Mouse (Mus musculus): ENCODE measurements at regions not wholly inside any gene's neighbourhood (a gene's known extent, or its start where the extent isn't known, plus 50 kb on each side); places are given as distances from the start of the nearest gene placed in this dataset.

DNA sequence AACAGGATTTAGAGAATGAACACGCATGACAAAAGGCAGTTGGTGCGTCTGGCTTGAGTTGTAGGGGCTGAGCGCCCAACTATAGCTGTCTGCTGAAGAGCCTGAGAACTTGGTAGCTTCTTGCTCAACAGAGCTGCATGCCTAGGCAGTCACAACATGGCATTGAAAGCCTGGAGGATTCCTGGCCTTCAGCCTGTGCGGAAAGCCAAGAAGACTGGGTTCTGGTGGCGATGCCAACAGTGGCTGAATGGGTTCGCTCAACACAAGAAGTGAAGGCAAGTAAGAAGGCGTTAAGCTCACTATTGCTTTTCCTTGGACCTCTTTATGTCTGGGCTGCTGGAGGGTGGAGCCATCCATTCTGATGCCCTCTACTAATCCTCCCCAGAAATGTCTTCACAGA is 318.6 kb upstream of the Hs6st1 start:
- WGBS = 93% methylated on average over 7 of the region's 7 CpGs
- no peak overlapping the region for H3K4me3 ChIP-seq (ENCODE audit: low read depth, low read length)
- H3K9ac ChIP-seq (replicated peaks; ENCODE audit: low read depth) = no peak overlapping the region
- TF ChIP-seq EP300 (IDR thresholded peaks at IDR 0.05) = no peak
- TF ChIP-seq CTCF (IDR thresholded peaks at IDR 0.05) = no peak
- no peak overlapping the region for H3K4me2 ChIP-seq (replicated peaks; ENCODE audit: low read depth, low read length)
- H3K36me3 ChIP-seq (ENCODE audit: insufficient read depth, low read length) = no peaks in the 10 kb centered on the region
- H3K9me3 ChIP-seq (ENCODE audit: low read length) = no peaks in the 10 kb centered on the region
- DNase-seq (ENCODE audit: low spot score) (no peak), ATAC-seq (no peak)
- no peaks in the 10 kb centered on the region for H3K4me1 ChIP-seq (ENCODE audit: insufficient read depth, low read depth, low read length)
- no peaks in the 10 kb centered on the region for H3K27me3 ChIP-seq (replicated peaks; ENCODE audit: insufficient read depth, low read length)
- H3K27ac ChIP-seq (ENCODE audit: low read length) = no peak overlapping the region

DNA sequence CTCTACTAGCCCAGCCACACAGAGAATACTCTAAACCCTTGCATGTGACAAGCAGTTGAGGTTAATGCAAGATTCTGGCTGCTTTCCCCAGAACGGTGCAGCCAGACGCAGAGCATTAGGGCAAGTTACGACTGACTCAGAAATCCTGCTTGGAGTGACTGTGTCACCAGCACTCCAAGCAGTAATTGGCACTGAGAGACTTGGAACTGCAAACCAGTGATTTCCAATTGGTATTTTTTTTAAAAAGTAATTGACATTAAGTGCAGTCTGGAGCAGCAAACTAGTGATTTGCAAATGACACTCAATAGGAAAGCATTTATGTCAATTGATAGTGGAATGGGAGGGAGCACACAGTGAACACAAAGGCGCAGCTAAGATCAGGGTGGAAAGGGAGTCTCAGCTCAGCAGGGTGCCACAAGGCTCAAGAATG is 318.1 kb upstream of the Hs6st1 start:
- H3K4me2 ChIP-seq (replicated peaks; ENCODE audit: low read depth, low read length) = no peak overlapping the region
- H3K27me3 ChIP-seq (replicated peaks; ENCODE audit: insufficient read depth, low read length) = no peaks in the 10 kb centered on the region
- no peak overlapping the region for H3K9ac ChIP-seq (replicated peaks; ENCODE audit: low read depth)
- H3K27ac ChIP-seq (ENCODE audit: low read length) = no peak overlapping the region
- no peak for ATAC-seq
- WGBS = 66% methylated on average over 4 of the region's 4 CpGs
- H3K4me1 ChIP-seq (ENCODE audit: insufficient read depth, low read depth, low read length) = no peaks in the 10 kb centered on the region
- no peak for DNase-seq (ENCODE audit: low spot score)
- no peaks in the 10 kb centered on the region for H3K36me3 ChIP-seq (ENCODE audit: insufficient read depth, low read length)
- no peak overlapping the region for H3K4me3 ChIP-seq (ENCODE audit: low read depth, low read length)
- TF ChIP-seq EP300 (IDR thresholded peaks at IDR 0.05) = no peak
- TF ChIP-seq CTCF (IDR thresholded peaks at IDR 0.05) = no peak
- no peaks in the 10 kb centered on the region for H3K9me3 ChIP-seq (ENCODE audit: low read length)

DNA sequence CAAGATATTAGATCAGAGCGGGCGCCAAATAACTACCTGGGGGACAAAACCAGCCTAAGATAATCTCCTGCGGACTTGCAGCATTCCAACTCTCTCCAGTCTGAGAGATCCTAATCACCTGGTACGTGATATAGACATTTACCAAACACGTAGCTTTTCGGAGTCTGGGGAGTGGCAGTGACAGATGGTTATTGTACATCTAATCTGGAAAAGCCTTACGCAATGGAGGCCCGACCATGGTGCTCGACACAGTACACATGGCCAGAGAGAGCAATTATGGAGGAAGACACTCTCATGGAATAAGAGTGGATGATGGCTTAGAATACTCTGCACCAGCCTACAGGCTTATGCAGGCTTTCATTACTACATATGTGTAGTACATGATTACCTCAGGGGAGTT is 315.6 kb upstream of the Hs6st1 start:
- Histone ChIP-seq H3K9ac (replicated peaks; ENCODE audit: low read depth) (no peak overlapping the region), H3K4me1 (ENCODE audit: insufficient read depth, low read depth, low read length) (no peaks in the 10 kb centered on the region), H3K36me3 (ENCODE audit: insufficient read depth, low read length) (no peaks in the 10 kb centered on the region), H3K4me3 (ENCODE audit: low read depth, low read length) (no peak overlapping the region), H3K4me2 (replicated peaks; ENCODE audit: low read depth, low read length) (no peak overlapping the region), H3K27me3 (replicated peaks; ENCODE audit: insufficient read depth, low read length) (no peaks in the 10 kb centered on the region), H3K9me3 (ENCODE audit: low read length) (no peaks in the 10 kb centered on the region), H3K27ac (ENCODE audit: low read length) (no peak overlapping the region)
- TF ChIP-seq CTCF (IDR thresholded peaks at IDR 0.05) = no peak
- no peak for TF ChIP-seq EP300 (IDR thresholded peaks at IDR 0.05)
- no peak for DNase-seq (ENCODE audit: low spot score)
- ATAC-seq = no peak
- WGBS = 80% methylated on average over 9 of the region's 9 CpGs

DNA sequence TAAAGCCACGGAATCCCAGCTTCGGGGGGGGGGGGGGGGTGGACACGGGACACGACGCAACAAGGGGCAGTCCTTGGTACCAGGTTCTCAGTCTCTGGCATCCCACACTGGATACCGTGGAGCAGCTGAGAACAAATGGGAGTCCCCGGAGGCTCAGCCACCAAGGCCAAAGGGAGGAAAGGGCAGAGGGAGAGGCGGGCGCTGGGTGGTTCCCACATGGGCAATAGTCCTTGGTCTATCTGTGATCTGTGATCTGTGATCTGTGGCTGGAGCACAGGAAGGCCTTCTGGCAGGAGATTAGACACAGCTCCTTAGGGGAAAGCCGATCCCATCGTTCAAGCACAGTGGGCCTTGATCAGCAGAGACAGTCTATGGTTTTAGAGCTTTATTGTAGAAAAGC is 314.0 kb upstream of the Hs6st1 start:
- no peaks in the 10 kb centered on the region for H3K9me3 ChIP-seq (ENCODE audit: low read length)
- no peak for ATAC-seq

DNA sequence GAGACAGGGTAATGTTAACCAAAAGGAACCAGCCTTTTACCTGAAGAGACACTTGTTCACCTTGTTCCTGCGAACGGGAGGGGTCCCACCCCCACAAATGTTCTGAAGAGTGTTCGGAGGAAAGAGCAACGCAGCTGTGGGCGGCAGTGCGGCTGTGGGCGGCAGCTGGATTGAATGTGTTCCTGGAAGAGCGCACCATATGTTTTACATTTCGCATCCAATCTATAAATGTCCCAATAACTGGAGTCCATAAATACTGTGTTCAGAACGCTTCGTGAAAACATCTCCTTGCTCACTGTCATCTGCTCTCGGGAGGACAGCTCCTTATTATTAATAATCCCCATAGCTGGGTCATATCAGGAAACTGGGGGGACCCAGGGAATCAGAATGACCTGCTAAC is 309.2 kb upstream of the Hs6st1 start:
- Histone ChIP-seq H3K4me2 (replicated peaks; ENCODE audit: low read depth, low read length) (no peak overlapping the region), H3K4me3 (ENCODE audit: low read depth, low read length) (no peak overlapping the region), H3K9me3 (ENCODE audit: low read length) (no peaks in the 10 kb centered on the region), H3K9ac (replicated peaks; ENCODE audit: low read depth) (no peak overlapping the region), H3K36me3 (ENCODE audit: insufficient read depth, low read length) (no peaks in the 10 kb centered on the region), H3K4me1 (ENCODE audit: insufficient read depth, low read depth, low read length) (no peaks in the 10 kb centered on the region), H3K27me3 (replicated peaks; ENCODE audit: insufficient read depth, low read length) (no peaks in the 10 kb centered on the region), H3K27ac (ENCODE audit: low read length) (no peak overlapping the region)
- WGBS = 70% methylated on average over 12 of the region's 12 CpGs
- no peak for DNase-seq (ENCODE audit: low spot score)
- ATAC-seq = no peak
- TF ChIP-seq EP300 (IDR thresholded peaks at IDR 0.05) = no peak

More for the DNA sequence above, 314.0 kb upstream of the Hs6st1 start:
- H3K27ac ChIP-seq (ENCODE audit: low read length) = no peak overlapping the region
- no peaks in the 10 kb centered on the region for H3K4me1 ChIP-seq (ENCODE audit: insufficient read depth, low read depth, low read length)
- no peaks in the 10 kb centered on the region for H3K36me3 ChIP-seq (ENCODE audit: insufficient read depth, low read length)
- H3K4me3 ChIP-seq (ENCODE audit: low read depth, low read length) = no peak overlapping the region
- no peak for TF ChIP-seq CTCF (IDR thresholded peaks at IDR 0.05)
- no peak for TF ChIP-seq EP300 (IDR thresholded peaks at IDR 0.05)
- WGBS = 81% methylated on average over 8 of the region's 11 CpGs
- no peak overlapping the region for H3K4me2 ChIP-seq (replicated peaks; ENCODE audit: low read depth, low read length)
- no peak overlapping the region for H3K9ac ChIP-seq (replicated peaks; ENCODE audit: low read depth)
- DNase-seq (ENCODE audit: low spot score) = no peak
- H3K27me3 ChIP-seq (replicated peaks; ENCODE audit: insufficient read depth, low read length) = no peaks in the 10 kb centered on the region

DNA sequence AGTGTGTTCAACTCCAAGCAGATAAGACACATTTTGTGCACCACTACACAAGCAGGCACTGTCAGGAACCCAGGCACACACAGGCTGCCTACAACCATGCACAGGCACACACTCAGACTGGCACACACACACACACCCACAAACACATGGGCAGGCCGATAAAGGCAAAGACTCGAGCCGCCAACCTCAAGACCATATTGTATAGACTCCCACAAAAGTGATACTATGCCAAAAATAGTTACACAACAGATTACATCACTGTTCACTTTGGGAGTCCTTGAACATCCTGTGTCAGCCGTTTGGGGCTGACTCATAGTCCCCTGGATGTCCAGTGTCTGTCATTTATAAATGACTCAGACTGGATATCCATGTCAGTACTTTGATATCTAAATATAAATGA is 308.6 kb upstream of the Hs6st1 start:
- H3K4me3 ChIP-seq (ENCODE audit: low read depth, low read length) = no peak overlapping the region
- no peaks in the 10 kb centered on the region for H3K27me3 ChIP-seq (replicated peaks; ENCODE audit: insufficient read depth, low read length)
- DNase-seq (ENCODE audit: low spot score) = peak; percentile 28
- no peak for TF ChIP-seq EP300 (IDR thresholded peaks at IDR 0.05)
- TF ChIP-seq CTCF (IDR thresholded peaks at IDR 0.05) = no peak
- H3K9ac ChIP-seq (replicated peaks; ENCODE audit: low read depth) = no peak overlapping the region
- WGBS = 49% methylated on average over 4 of the region's 4 CpGs
- H3K27ac ChIP-seq (ENCODE audit: low read length) = no peak overlapping the region
- H3K4me2 ChIP-seq (replicated peaks; ENCODE audit: low read depth, low read length) = no peak overlapping the region
- no peaks in the 10 kb centered on the region for H3K36me3 ChIP-seq (ENCODE audit: insufficient read depth, low read length)
- no peaks in the 10 kb centered on the region for H3K9me3 ChIP-seq (ENCODE audit: low read length)
- peak; percentile 78 for ATAC-seq
- no peaks in the 10 kb centered on the region for H3K4me1 ChIP-seq (ENCODE audit: insufficient read depth, low read depth, low read length)

DNA sequence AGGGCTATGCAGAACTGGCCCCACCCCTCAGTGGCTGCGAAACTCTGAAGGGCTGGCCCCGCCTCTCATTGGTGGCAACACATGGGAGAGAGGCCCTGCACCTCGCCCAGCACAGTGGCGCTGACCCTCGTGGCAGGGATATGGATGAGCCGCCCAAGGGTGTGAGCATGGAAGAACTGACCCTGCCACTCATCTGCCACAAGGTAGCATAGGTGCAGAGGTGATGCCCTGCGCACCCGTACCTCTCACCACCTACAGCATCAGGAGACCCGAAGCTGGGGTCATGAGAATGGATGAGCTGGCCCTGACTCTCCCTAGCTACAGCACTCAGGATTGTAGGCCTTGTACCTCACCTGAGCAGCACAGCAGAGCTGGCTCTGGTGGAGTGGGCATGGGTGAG is 305.1 kb upstream of the Hs6st1 start:
- no peak for DNase-seq (ENCODE audit: low spot score)
- TF ChIP-seq EP300 (IDR thresholded peaks at IDR 0.05) = no peak
- TF ChIP-seq CTCF (IDR thresholded peaks at IDR 0.05) = no peak
- Histone ChIP-seq H3K9ac (replicated peaks; ENCODE audit: low read depth) (no peak overlapping the region), H3K27me3 (replicated peaks; ENCODE audit: insufficient read depth, low read length) (no peaks in the 10 kb centered on the region), H3K9me3 (ENCODE audit: low read length) (no peaks in the 10 kb centered on the region), H3K27ac (ENCODE audit: low read length) (no peak overlapping the region), H3K4me1 (ENCODE audit: insufficient read depth, low read depth, low read length) (no peaks in the 10 kb centered on the region), H3K36me3 (ENCODE audit: insufficient read depth, low read length) (no peaks in the 10 kb centered on the region), H3K4me2 (replicated peaks; ENCODE audit: low read depth, low read length) (no peak overlapping the region), H3K4me3 (ENCODE audit: low read depth, low read length) (no peak overlapping the region)
- whole genome bisulfite sequencing = 79% methylated on average over 9 of the region's 9 CpGs
- 0 out of 2 replicates have a peak, but pooled peaks have one; percentile 8 for ATAC-seq
